Mouse (Mus musculus) forebrain, embryonic 14.5 days (tissue): Measurements from ENCODE around the gene Col23a1. TPM values are rescaled to one million over a fixed set of nuclear protein-coding genes. Genes with fewer than 3 reads are reported as not detected.

ENCODE experiments used
- ATAC-seq: fragments of 200-750 bp; cut with Nextera tagmentation; 2 replicates; pipeline ENCODE4 v1.8.0; 2017; ENCODE audit warnings: mild to moderate bottlenecking, moderate library complexity
- DNase-seq: peaks from one replicate; pipeline ENCODE4 v3.0.0-alpha.2; 2015; ENCODE audit warnings: low spot score
- H3K27ac ChIP-seq: fragments of 300-500 bp; sonication (generic); 2 replicates; pipeline ENCODE4 v1.5.1; 2014; ENCODE audit warnings: low read depth, mild to moderate bottlenecking, control low read depth, low read length, moderate library complexity
- H3K27me3 ChIP-seq: fragments of 300-500 bp; sonication (generic); replicated peaks from 2 replicates; pipeline ENCODE4 v1.6.1; 2014; ENCODE audit warnings: low read length, control low read depth, mixed read lengths; ENCODE audit not compliant: control insufficient read depth, insufficient read depth
- H3K36me3 ChIP-seq: fragments of 300-500 bp; sonication (generic); 2 replicates; pipeline ENCODE4 v1.6.1; 2014; ENCODE audit warnings: low read length, control low read depth; ENCODE audit not compliant: control insufficient read depth, insufficient read depth
- H3K4me1 ChIP-seq: fragments of 300-500 bp; sonication (generic); 2 replicates; pipeline ENCODE4 v1.6.1; 2014; ENCODE audit warnings: antibody characterized with exemption, low read length, control low read depth; ENCODE audit not compliant: control insufficient read depth, insufficient read depth
- H3K4me2 ChIP-seq: fragments of 300-500 bp; sonication (generic); 2 replicates; pipeline ENCODE4 v1.6.1; 2014; ENCODE audit warnings: mild to moderate bottlenecking, control low read depth, low read length
- H3K4me3 ChIP-seq: fragments of 300-500 bp; sonication (generic); 2 replicates; pipeline ENCODE4 v1.5.1; 2014; ENCODE audit warnings: low read depth, low read length, control low read depth
- H3K9ac ChIP-seq: fragments of 300-500 bp; sonication (generic); 2 replicates; pipeline ENCODE4 v1.6.1; 2014; ENCODE audit warnings: mild to moderate bottlenecking, low read length, control low read depth, moderate library complexity
- H3K9me3 ChIP-seq: fragments of 300-500 bp; sonication (generic); replicated peaks from 2 replicates; pipeline ENCODE4 v1.6.1; 2016; ENCODE audit warnings: low read length, control low read depth, mixed read lengths; ENCODE audit not compliant: control insufficient read depth
- WGBS: fragments of 180-500 bp; shearing (Covaris S2); extraction: QIAGEN DNeasy Blood & Tissue Kit; methylation state at CpG from one replicate; pipeline ENCODE4 v1.1.7; 2014; 5-methylcytosine and 5-hydroxymethylcytosine counted together
- polyA plus RNA-seq: library from polyadenylated mRNA; unstranded; fragments of >200 nt; fragmentation: Nextera tagmentation; extraction: Ambion mirVana; gene quantifications from 2 replicates; pipeline ENCODE4 v1.2.1, GENCODE M21; 2014

Gene Col23a1
- polyA plus RNA-seq, 1 experiment from 2014 or later = 2.5 TPM

- Histone ChIP-seq H3K9me3 (no peaks in the 10 kb centered on the region), H3K4me2 (no peak overlapping the region), H3K27ac (no peak overlapping the region), H3K4me1 (no peaks in the 10 kb centered on the region), H3K36me3 (no peaks in the 10 kb centered on the region), H3K4me3 (no peak overlapping the region), H3K27me3 (no peaks in the 10 kb centered on the region), H3K9ac (no peak overlapping the region)
- DNase-seq = no peak
- WGBS = 70% methylated on average over 3 of the region's 3 CpGs
- no peak for ATAC-seq
These were observed 100.8 kb downstream of the Col23a1 start for GRCm38 (mm10) chr11:51390521-51390920.

- Histone ChIP-seq H3K36me3 (no peaks in the 10 kb centered on the region), H3K4me2 (no peak overlapping the region), H3K4me3 (no peak overlapping the region), H3K9me3 (no peaks in the 10 kb centered on the region), H3K4me1 (no peaks in the 10 kb centered on the region), H3K9ac (no peak overlapping the region), H3K27me3 (no peaks in the 10 kb centered on the region), H3K27ac (peak overlapping the region; percentile 27; the same call in 1 of the 2 replicates)
- ATAC-seq (peak; percentile 72; the same call in 1 of the 2 replicates), DNase-seq (peak; percentile 76)
- 56% methylated on average over 4 of the region's 4 CpGs for WGBS
These were observed 101.8 kb downstream of the Col23a1 start for GRCm38 (mm10) chr11:51391548-51391947.

- Histone ChIP-seq H3K36me3 (no peaks in the 10 kb centered on the region), H3K9ac (no peak overlapping the region), H3K27ac (no peak overlapping the region), H3K4me3 (no peak overlapping the region), H3K4me1 (no peaks in the 10 kb centered on the region), H3K9me3 (no peaks in the 10 kb centered on the region), H3K4me2 (no peak overlapping the region), H3K27me3 (no peaks in the 10 kb centered on the region)
- ATAC-seq = no peak
- no peak for DNase-seq
- 92% methylated on average over 9 of the region's 9 CpGs for WGBS
These were observed 104.7 kb downstream of the Col23a1 start for GRCm38 (mm10) chr11:51394301-51394865.

GRCm38 (mm10) chr11:51396451-51396850, 106.7 kb downstream of the Col23a1 start:
- no peak for ATAC-seq
- no peaks in the 10 kb centered on the region for H3K36me3 ChIP-seq
- no peak overlapping the region for H3K27ac ChIP-seq
- no peaks in the 10 kb centered on the region for H3K4me1 ChIP-seq
- H3K4me2 ChIP-seq = no peak overlapping the region
- 67% methylated on average over 2 of the region's 2 CpGs for WGBS
- H3K9me3 ChIP-seq = no peaks in the 10 kb centered on the region
- H3K27me3 ChIP-seq = no peaks in the 10 kb centered on the region
- no peak overlapping the region for H3K9ac ChIP-seq
- no peak overlapping the region for H3K4me3 ChIP-seq
- no peak for DNase-seq

- no peaks in the 10 kb centered on the region for H3K4me1 ChIP-seq
- 93% methylated on average over 5 of the region's 5 CpGs for WGBS
- no peak overlapping the region for H3K9ac ChIP-seq
- H3K27me3 ChIP-seq = no peaks in the 10 kb centered on the region
- no peak for DNase-seq
- H3K4me2 ChIP-seq = no peak overlapping the region
- ATAC-seq = no peak
- no peaks in the 10 kb centered on the region for H3K9me3 ChIP-seq
- H3K4me3 ChIP-seq = no peak overlapping the region
- H3K36me3 ChIP-seq = no peaks in the 10 kb centered on the region
- no peak overlapping the region for H3K27ac ChIP-seq
These were observed 108.4 kb downstream of the Col23a1 start for GRCm38 (mm10) chr11:51398084-51398483.

- H3K4me1 ChIP-seq = no peaks in the 10 kb centered on the region
- H3K27ac ChIP-seq = no peak overlapping the region
- ATAC-seq (no peak), DNase-seq (no peak)
- H3K9me3 ChIP-seq = no peaks in the 10 kb centered on the region
- no peaks in the 10 kb centered on the region for H3K27me3 ChIP-seq
- 89% methylated on average over 11 of the region's 11 CpGs for WGBS
- H3K4me2 ChIP-seq = no peak overlapping the region
- H3K4me3 ChIP-seq = no peak overlapping the region
- H3K9ac ChIP-seq = no peak overlapping the region
- H3K36me3 ChIP-seq = no peaks in the 10 kb centered on the region
These were observed 110.6 kb downstream of the Col23a1 start for GRCm38 (mm10) chr11:51400356-51400755.

GRCm38 (mm10) chr11:51401481-51402128, 111.9 kb downstream of the Col23a1 start:
- H3K36me3 ChIP-seq = no peaks in the 10 kb centered on the region
- ATAC-seq (no peak), DNase-seq (no peak)
- H3K4me3 ChIP-seq = no peak overlapping the region
- peaks cover 4% of the 10 kb centered on the region; the same call in 1 of the 2 replicates for H3K4me1 ChIP-seq
- WGBS = 79% methylated on average over 10 of the region's 10 CpGs
- no peak overlapping the region for H3K4me2 ChIP-seq
- H3K27me3 ChIP-seq = no peaks in the 10 kb centered on the region
- no peak overlapping the region for H3K27ac ChIP-seq
- H3K9ac ChIP-seq = no peak overlapping the region
- H3K9me3 ChIP-seq = no peaks in the 10 kb centered on the region

GRCm38 (mm10) chr11:51403886-51404285, 114.2 kb downstream of the Col23a1 start:
- 87% methylated on average over 2 of the region's 2 CpGs for WGBS
- H3K4me1 ChIP-seq = peaks cover 4% of the 10 kb centered on the region; the same call in 1 of the 2 replicates
- no peak overlapping the region for H3K9ac ChIP-seq
- H3K9me3 ChIP-seq = no peaks in the 10 kb centered on the region
- H3K27me3 ChIP-seq = no peaks in the 10 kb centered on the region
- no peak overlapping the region for H3K4me2 ChIP-seq
- H3K36me3 ChIP-seq = no peaks in the 10 kb centered on the region
- ATAC-seq (no peak), DNase-seq (no peak)
- no peak overlapping the region for H3K27ac ChIP-seq
- no peak overlapping the region for H3K4me3 ChIP-seq

GRCm38 (mm10) chr11:51404865-51405440, 115.2 kb downstream of the Col23a1 start:
- Histone ChIP-seq H3K9ac (no peak overlapping the region), H3K4me1 (peaks cover 4% of the 10 kb centered on the region; the same call in 1 of the 2 replicates), H3K4me2 (no peak overlapping the region), H3K9me3 (no peaks in the 10 kb centered on the region), H3K36me3 (no peaks in the 10 kb centered on the region), H3K4me3 (no peak overlapping the region), H3K27ac (no peak overlapping the region), H3K27me3 (no peaks in the 10 kb centered on the region)
- 83% methylated on average over 5 of the region's 5 CpGs for WGBS
- no peak for DNase-seq
- no peak for ATAC-seq
